Mouse (Mus musculus): Measurements from ENCODE around the gene Tigit. TPM values are rescaled to one million over a fixed set of nuclear protein-coding genes. Genes with fewer than 3 reads are reported as not detected.
A peak's percentile ranks its signal among the peaks of the same experiment; 100 is the strongest.

Gene Tigit
- polyA plus RNA-seq, 1 experiment from 2014 or later, result not detected

GRCm38 (mm10) chr16:43637241-43637640, 26.7 kb downstream of the Tigit start:
- Histone ChIP-seq H3K4me2 (no peak overlapping the region), H3K9me3 (no peaks in the 10 kb centered on the region), H3K4me1 (peaks cover 15% of the 10 kb centered on the region), H3K9ac (no peak overlapping the region), H3K27me3 (replicated peaks) (no peaks in the 10 kb centered on the region), H3K27ac (replicated peaks) (no peak overlapping the region), H3K4me3 (no peak overlapping the region), H3K36me3 (peaks cover 6% of the 10 kb centered on the region)
- no peak; the same call in 1 of the 2 replicates for ATAC-seq (ENCODE audit: extremely low read depth, insufficient number of reproducible peaks, low FRiP score, low TSS enrichment)
- WGBS, result 89% methylated on average over 8 of the region's 8 CpGs

DNA sequence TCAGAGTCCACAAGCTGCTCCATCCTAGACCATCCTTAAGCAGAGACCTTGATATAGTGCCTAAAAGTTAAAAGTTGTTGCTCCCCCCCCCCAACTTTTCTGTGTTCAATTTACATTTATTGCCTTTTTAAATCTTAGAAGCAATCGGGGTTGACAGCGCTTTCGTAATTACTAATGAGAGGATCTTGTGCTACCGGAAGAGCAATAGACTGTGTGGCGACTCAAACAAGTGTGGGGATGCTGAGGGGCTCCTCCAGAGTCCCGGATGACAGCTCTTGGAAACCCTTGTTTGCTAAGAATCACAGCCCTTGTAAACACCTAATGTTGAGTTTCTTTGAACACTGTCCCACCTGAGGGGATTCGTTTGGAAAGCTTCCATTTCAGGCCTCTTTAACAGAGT, 29.9 kb downstream of the Tigit start:
- Histone ChIP-seq H3K4me2 (no peak overlapping the region), H3K4me1 (peaks cover 18% of the 10 kb centered on the region), H3K27me3 (replicated peaks) (no peaks in the 10 kb centered on the region), H3K36me3 (peaks cover 6% of the 10 kb centered on the region), H3K9ac (no peak overlapping the region), H3K4me3 (no peak overlapping the region), H3K27ac (replicated peaks) (no peak overlapping the region), H3K9me3 (no peaks in the 10 kb centered on the region)
- 86% methylated on average over 7 of the region's 7 CpGs for WGBS
- ATAC-seq (ENCODE audit: extremely low read depth, insufficient number of reproducible peaks, low FRiP score, low TSS enrichment), result no peak

DNA sequence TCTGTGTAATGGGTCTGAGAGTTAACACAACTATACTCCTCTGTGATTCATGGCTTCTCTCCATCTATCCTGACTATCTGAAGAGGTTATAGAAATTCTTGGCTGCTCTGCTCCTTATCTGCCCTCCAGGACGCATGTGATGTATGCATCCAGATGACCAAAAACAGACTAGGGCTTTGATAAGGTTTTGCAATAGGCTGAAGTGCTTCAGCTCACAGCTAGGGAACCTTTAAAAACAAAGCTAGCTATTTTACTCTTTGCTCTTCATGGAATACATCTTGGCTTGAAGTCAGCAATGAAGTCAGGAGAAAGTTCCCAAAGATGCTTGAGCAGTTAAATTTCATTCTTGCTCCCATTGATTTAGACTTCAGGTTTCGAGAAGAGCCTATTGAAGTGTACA, 32.2 kb downstream of the Tigit start:
- peaks cover 6% of the 10 kb centered on the region for H3K36me3 ChIP-seq
- H3K27ac ChIP-seq (replicated peaks), result no peak overlapping the region
- H3K4me2 ChIP-seq, result no peak overlapping the region
- peaks cover 11% of the 10 kb centered on the region for H3K4me1 ChIP-seq
- no peak overlapping the region for H3K4me3 ChIP-seq
- no peaks in the 10 kb centered on the region for H3K9me3 ChIP-seq
- H3K27me3 ChIP-seq (replicated peaks), result no peaks in the 10 kb centered on the region
- ATAC-seq (ENCODE audit: extremely low read depth, insufficient number of reproducible peaks, low FRiP score, low TSS enrichment), result no peak
- no peak overlapping the region for H3K9ac ChIP-seq
- 44% methylated on average over 2 of the region's 2 CpGs for WGBS

DNA sequence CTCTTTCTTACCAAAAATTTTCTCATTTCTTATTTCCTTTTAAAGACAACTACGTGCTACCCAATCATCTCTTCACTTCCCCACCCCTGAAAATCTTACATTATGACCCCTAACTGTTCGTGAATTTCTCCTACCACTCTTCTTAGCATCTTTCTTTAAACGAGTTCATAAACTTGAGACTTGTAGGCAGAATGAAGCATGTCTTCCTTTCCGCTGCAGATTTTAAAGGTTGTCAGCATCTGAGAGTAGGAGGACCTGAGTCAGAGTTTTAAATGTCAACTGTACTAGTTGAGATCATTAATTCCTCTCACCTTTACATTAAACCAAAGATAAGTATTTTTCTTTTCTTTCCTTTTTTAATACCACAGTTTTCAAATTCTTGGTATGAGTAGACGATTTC, 35.3 kb downstream of the Tigit start:
- H3K9ac ChIP-seq, result no peak overlapping the region
- WGBS, result 78% methylated on average over 5 of the region's 5 CpGs
- no peak for ATAC-seq (ENCODE audit: extremely low read depth, insufficient number of reproducible peaks, low FRiP score, low TSS enrichment)
- H3K4me3 ChIP-seq, result no peak overlapping the region
- no peaks in the 10 kb centered on the region for H3K9me3 ChIP-seq
- no peaks in the 10 kb centered on the region for H3K27me3 ChIP-seq (replicated peaks)
- H3K4me1 ChIP-seq, result peaks cover 27% of the 10 kb centered on the region
- H3K27ac ChIP-seq (replicated peaks), result no peak overlapping the region
- no peak overlapping the region for H3K4me2 ChIP-seq
- peaks cover 6% of the 10 kb centered on the region for H3K36me3 ChIP-seq

DNA sequence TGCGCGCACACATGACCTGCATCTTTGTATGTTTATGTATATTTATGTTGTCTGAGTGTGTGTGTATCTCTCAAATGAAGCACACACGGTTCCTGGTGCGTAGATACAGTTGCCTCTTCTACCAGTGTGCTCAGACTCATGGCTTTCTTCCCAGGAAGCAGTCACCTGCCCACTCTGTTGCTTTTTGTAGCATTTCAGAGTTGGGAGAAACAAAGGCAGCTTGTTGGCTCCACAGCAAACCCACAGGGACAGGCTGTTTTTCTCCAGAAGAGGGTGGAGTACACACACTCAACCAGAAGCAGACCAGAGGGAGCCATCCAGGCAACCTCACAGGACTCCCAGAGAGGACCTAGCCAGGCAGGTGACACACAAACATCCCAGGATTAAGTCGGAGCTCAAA, 38.0 kb downstream of the Tigit start:
- H3K36me3 ChIP-seq, result peaks cover 3% of the 10 kb centered on the region; the same call in 1 of the 2 replicates
- H3K9ac ChIP-seq, result no peak overlapping the region
- no peak for ATAC-seq (ENCODE audit: extremely low read depth, insufficient number of reproducible peaks, low FRiP score, low TSS enrichment)
- no peaks in the 10 kb centered on the region for H3K27me3 ChIP-seq (replicated peaks)
- 0 out of 2 replicates have a peak overlapping the region, but pooled peaks have one; percentile 12 for H3K27ac ChIP-seq (replicated peaks)
- no peak overlapping the region for H3K4me2 ChIP-seq
- H3K4me3 ChIP-seq, result no peak overlapping the region
- WGBS, result 82% methylated on average over 5 of the region's 5 CpGs
- H3K9me3 ChIP-seq, result no peaks in the 10 kb centered on the region
- H3K4me1 ChIP-seq, result peaks cover 34% of the 10 kb centered on the region

- peak overlapping the region; percentile 12; the same call in 1 of the 2 replicates for H3K27ac ChIP-seq (replicated peaks)
- no peak for ATAC-seq (ENCODE audit: extremely low read depth, insufficient number of reproducible peaks, low FRiP score, low TSS enrichment)
- H3K9ac ChIP-seq, result no peak overlapping the region
These were observed 38.7 kb downstream of the Tigit start for GRCm38 (mm10) chr16:43625289-43625688.

GRCm38 (mm10) chr16:43624876-43625275, 39.1 kb downstream of the Tigit start:
- Histone ChIP-seq H3K4me1 (peaks cover 39% of the 10 kb centered on the region), H3K36me3 (peaks cover 3% of the 10 kb centered on the region; the same call in 1 of the 2 replicates), H3K9ac (no peak overlapping the region), H3K27ac (replicated peaks) (0 out of 2 replicates have a peak overlapping the region, but pooled peaks have one; percentile 12), H3K4me2 (no peak overlapping the region), H3K4me3 (no peak overlapping the region), H3K9me3 (no peaks in the 10 kb centered on the region), H3K27me3 (replicated peaks) (no peaks in the 10 kb centered on the region)
- 66% methylated on average over 4 of the region's 4 CpGs for WGBS
- ATAC-seq (ENCODE audit: extremely low read depth, insufficient number of reproducible peaks, low FRiP score, low TSS enrichment), result no peak

More at GRCm38 (mm10) chr16:43625289-43625688, 38.7 kb downstream of the Tigit start:
- Histone ChIP-seq H3K9me3 (no peaks in the 10 kb centered on the region), H3K4me3 (no peak overlapping the region), H3K4me2 (no peak overlapping the region), H3K27me3 (replicated peaks) (no peaks in the 10 kb centered on the region), H3K4me1 (peaks cover 36% of the 10 kb centered on the region), H3K36me3 (peaks cover 3% of the 10 kb centered on the region; the same call in 1 of the 2 replicates)
- WGBS, result 64% methylated on average over 2 of the region's 2 CpGs

DNA sequence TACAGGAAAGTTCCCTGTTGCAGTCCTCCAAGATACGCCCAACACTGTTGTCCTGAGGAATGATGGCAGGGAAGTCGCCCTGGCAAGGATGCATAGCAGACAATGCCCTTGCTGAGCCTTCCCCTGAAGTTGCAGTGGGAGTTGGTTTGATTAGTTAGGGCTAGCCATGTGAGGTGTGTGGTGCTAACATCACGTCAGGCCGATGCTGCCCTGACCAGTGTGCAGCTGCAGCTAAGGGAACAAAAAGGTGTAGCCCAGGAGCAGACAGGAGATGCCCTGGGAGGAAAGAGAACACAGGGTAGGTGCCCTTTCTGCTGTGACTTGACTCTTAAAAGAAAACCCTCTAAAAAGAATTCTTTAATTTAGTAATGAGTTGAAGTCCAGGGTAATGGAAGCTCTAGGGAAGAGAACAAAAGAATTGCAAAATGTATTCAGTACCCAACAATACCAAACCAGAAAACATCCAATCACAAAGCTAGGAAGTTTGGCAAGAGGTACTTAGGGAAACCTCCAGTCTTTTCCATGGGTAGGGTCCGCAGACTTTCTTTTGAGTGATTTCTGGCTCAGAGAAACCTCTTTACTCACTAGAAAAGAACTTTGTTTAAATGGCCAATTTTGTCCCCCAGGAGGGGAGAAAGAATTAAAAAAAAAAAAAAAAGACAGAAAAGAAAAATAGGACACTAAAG, 40.5 kb downstream of the Tigit start:
- H3K4me2 ChIP-seq, result no peak overlapping the region
- H3K4me1 ChIP-seq, result peaks cover 43% of the 10 kb centered on the region
- H3K27ac ChIP-seq (replicated peaks), result no peak overlapping the region
- no peak for ATAC-seq (ENCODE audit: extremely low read depth, insufficient number of reproducible peaks, low FRiP score, low TSS enrichment)
- 74% methylated on average over 5 of the region's 5 CpGs for whole genome bisulfite sequencing
- H3K4me3 ChIP-seq, result no peak overlapping the region
- peaks cover 11% of the 10 kb centered on the region for H3K36me3 ChIP-seq
- no peaks in the 10 kb centered on the region for H3K27me3 ChIP-seq (replicated peaks)
- no peaks in the 10 kb centered on the region for H3K9me3 ChIP-seq
- H3K9ac ChIP-seq, result no peak overlapping the region

GRCm38 (mm10) chr16:43620359-43620758, 43.6 kb downstream of the Tigit start:
- Histone ChIP-seq H3K9ac (no peak overlapping the region), H3K27me3 (replicated peaks) (no peaks in the 10 kb centered on the region), H3K9me3 (no peaks in the 10 kb centered on the region), H3K36me3 (peaks cover 12% of the 10 kb centered on the region), H3K4me1 (peaks cover 56% of the 10 kb centered on the region), H3K4me3 (no peak overlapping the region), H3K4me2 (no peak overlapping the region), H3K27ac (replicated peaks) (no peak overlapping the region; the same call in 1 of the 2 replicates)
- no peak for ATAC-seq (ENCODE audit: extremely low read depth, insufficient number of reproducible peaks, low FRiP score, low TSS enrichment)
- WGBS, result 31% methylated on average over 2 of the region's 2 CpGs

- H3K4me2 ChIP-seq, result no peak overlapping the region
- peaks cover 56% of the 10 kb centered on the region for H3K4me1 ChIP-seq
- peak overlapping the region; percentile 48; the same call in 1 of the 2 replicates for H3K27ac ChIP-seq (replicated peaks)
- WGBS, result 47% methylated on average over 6 of the region's 6 CpGs
- peaks cover 12% of the 10 kb centered on the region for H3K36me3 ChIP-seq
- no peaks in the 10 kb centered on the region for H3K27me3 ChIP-seq (replicated peaks)
- no peak overlapping the region for H3K4me3 ChIP-seq
- ATAC-seq (ENCODE audit: extremely low read depth, insufficient number of reproducible peaks, low FRiP score, low TSS enrichment), result no peak
- no peak overlapping the region for H3K9ac ChIP-seq
- H3K9me3 ChIP-seq, result no peaks in the 10 kb centered on the region
These were observed 44.7 kb downstream of the Tigit start for GRCm38 (mm10) chr16:43619277-43619676.

- Histone ChIP-seq H3K4me3 (no peak overlapping the region), H3K4me1 (peaks cover 60% of the 10 kb centered on the region), H3K9ac (no peak overlapping the region), H3K27ac (replicated peaks) (no peak overlapping the region), H3K4me2 (no peak overlapping the region), H3K36me3 (peaks cover 12% of the 10 kb centered on the region), H3K9me3 (no peaks in the 10 kb centered on the region), H3K27me3 (replicated peaks) (no peaks in the 10 kb centered on the region)
- WGBS, result 79% methylated on average over 23 of the region's 23 CpGs
- ATAC-seq (ENCODE audit: extremely low read depth, insufficient number of reproducible peaks, low FRiP score, low TSS enrichment), result no peak
These were observed 45.7 kb downstream of the Tigit start for GRCm38 (mm10) chr16:43618286-43618685.

DNA sequence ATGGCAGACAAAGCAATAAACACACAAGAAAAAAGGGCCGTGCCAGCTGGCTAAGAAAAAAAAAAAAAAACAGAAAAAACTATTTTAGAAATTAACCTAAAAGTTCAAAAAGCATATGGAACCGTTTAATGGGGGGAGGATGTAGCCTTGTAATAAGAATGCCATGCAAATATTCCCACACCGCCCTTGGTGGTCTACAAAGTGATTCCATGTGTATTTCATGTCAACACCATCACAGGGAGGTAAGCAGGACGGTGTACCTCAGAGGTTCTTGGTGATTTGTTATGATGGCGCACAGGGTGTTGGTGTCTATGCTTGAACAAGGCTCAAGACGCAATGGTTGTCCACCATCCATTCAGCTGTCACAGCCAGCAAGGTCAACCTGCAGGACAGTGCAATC, 46.6 kb downstream of the Tigit start:
- Histone ChIP-seq H3K4me1 (peaks cover 55% of the 10 kb centered on the region), H3K4me2 (no peak overlapping the region), H3K4me3 (no peak overlapping the region), H3K9me3 (no peaks in the 10 kb centered on the region), H3K9ac (no peak overlapping the region), H3K27me3 (replicated peaks) (no peaks in the 10 kb centered on the region), H3K36me3 (peaks cover 12% of the 10 kb centered on the region), H3K27ac (replicated peaks) (no peak overlapping the region)
- 88% methylated on average over 6 of the region's 6 CpGs for WGBS
- ATAC-seq (ENCODE audit: extremely low read depth, insufficient number of reproducible peaks, low FRiP score, low TSS enrichment), result no peak

Measured in heart, embryonic 13.5 days (tissue).